Comparison of ENCODE assay signal across 8 mouse cellular contexts in genomic region chr5:137610548-137611244, GRCm38 (mm10). TPM values are rescaled to one million over a fixed set of nuclear protein-coding genes. Genes with fewer than 3 reads are reported as not detected.
DNase-seq lines count a peak whose midpoint lies in the region; ATAC-seq and TF ChIP-seq lines count a peak whose summit lies in the region.

No protein-coding gene starts in this region.

- intact Hi-C loops in left cerebral cortex, postnatal 4 days (cut with DNase I), result no loop called here

- no peaks in the 10 kb centered on the region for H3K9me3 ChIP-seq in ES-E14 (ENCODE audit: control insufficient read depth, insufficient read depth, low read depth, low read length)
- no peaks in the 10 kb centered on the region for H3K9me3 ChIP-seq in heart, embryonic 11.5 days (replicated peaks; ENCODE audit: control insufficient read depth, low read length)
- no peaks in the 10 kb centered on the region for H3K9me3 ChIP-seq in kidney, embryonic 16.5 days (ENCODE audit: low read length)

- DNase-seq in ES-E14 (ENCODE audit: low read depth, low spot score), result no peak
- DNase-seq in adrenal gland, postnatal 36 days, result peak; percentile 88 to 93
- DNase-seq in lung, postnatal 25 days (ENCODE audit: low spot score), result peak; percentile 78
- DNase-seq in cerebellum, postnatal 14 days, result no peak
- no peak for DNase-seq in frontal cortex, postnatal 14 days (ENCODE audit: low spot score in 2 of 2)
- no peak for DNase-seq in left cerebral cortex, postnatal 4 days

- peak overlapping the region; percentile 63 to 70 for H3K4me3 ChIP-seq in ES-E14 (ENCODE audit: insufficient read depth in 1 of 2, low read depth in 1 of 2, low read length in 2 of 2, poor library complexity in 1 of 2, severe bottlenecking in 1 of 2)
- H3K4me3 ChIP-seq in heart, embryonic 11.5 days (ENCODE audit: low read depth, low read length), result peak overlapping the region; percentile 38
- peak overlapping the region; percentile 46 for H3K4me3 ChIP-seq in kidney, embryonic 16.5 days (ENCODE audit: low read length)

- in situ Hi-C loops in ES-E14 (cut with MboI; ENCODE audit: low sequenced_read_pairs in 2 of 2, unreplicated experiment in 2 of 2), result no loop called here

- peak overlapping the region; percentile 75 for H3K27ac ChIP-seq in ES-E14 (ENCODE audit: insufficient read depth, low read depth, low read length, poor library complexity, severe bottlenecking)
- peak overlapping the region; percentile 84 for H3K27ac ChIP-seq in heart, embryonic 11.5 days (ENCODE audit: low read depth, low read length)
- H3K27ac ChIP-seq in kidney, embryonic 16.5 days (ENCODE audit: low read length), result peak overlapping the region; percentile 96

- peaks cover 11% of the 10 kb centered on the region for H3K36me3 ChIP-seq in ES-E14 (ENCODE audit: control insufficient read depth, insufficient read depth, low read length, poor library complexity, severe bottlenecking)
- H3K36me3 ChIP-seq in heart, embryonic 11.5 days (ENCODE audit: control insufficient read depth, insufficient read depth, low read length), result peaks cover 8% of the 10 kb centered on the region
- H3K36me3 ChIP-seq in kidney, embryonic 16.5 days (ENCODE audit: insufficient read depth, low read length), result peaks cover 12% of the 10 kb centered on the region

- peak; percentile 64 for ATAC-seq in heart, embryonic 11.5 days (replicated peaks; ENCODE audit: insufficient number of reproducible peaks, low FRiP score, low TSS enrichment)
- peak; percentile 59 for ATAC-seq in kidney, embryonic 16.5 days (ENCODE audit: low FRiP score, low TSS enrichment)

- no peaks in the 10 kb centered on the region for H3K27me3 ChIP-seq in heart, embryonic 11.5 days (ENCODE audit: control insufficient read depth, insufficient read depth, low read length)
- no peaks in the 10 kb centered on the region; the same call in 1 of the 2 replicates for H3K27me3 ChIP-seq in kidney, embryonic 16.5 days (ENCODE audit: insufficient read depth, low read length)

- 4% methylated on average over 12 of the region's 12 CpGs for WGBS in heart, embryonic 11.5 days (ENCODE audit: insufficient replicate concordance)
- WGBS in kidney, embryonic 16.5 days, result 2% methylated on average over 12 of the region's 12 CpGs

- H3K4me2 ChIP-seq in heart, embryonic 11.5 days, result peak overlapping the region; percentile 66
- peak overlapping the region; percentile 58 for H3K4me2 ChIP-seq in kidney, embryonic 16.5 days (replicated peaks; ENCODE audit: low read depth, low read length)

- peak overlapping the region; percentile 72; the same call in 1 of the 2 replicates for H3K9ac ChIP-seq in ES-E14 (ENCODE audit: insufficient read depth, low read depth, low read length, poor library complexity, severe bottlenecking)
- peak overlapping the region; percentile 11 for H3K9ac ChIP-seq in heart, embryonic 11.5 days (ENCODE audit: low read depth, low read length)
- peak overlapping the region; percentile 66 for H3K9ac ChIP-seq in kidney, embryonic 16.5 days (replicated peaks; ENCODE audit: low read length)

- peaks cover 4 to 53% of the 10 kb centered on the region in 2 experiments; a peak in 3 of 4 replicates for H3K4me1 ChIP-seq in ES-E14 (ENCODE audit: control insufficient read depth in 2 of 2, insufficient read depth in 2 of 2, low read length in 2 of 2, poor library complexity in 1 of 2)
- H3K4me1 ChIP-seq in heart, embryonic 11.5 days (ENCODE audit: control insufficient read depth, insufficient read depth, low read length), result peaks cover 41% of the 10 kb centered on the region
- peaks cover 56% of the 10 kb centered on the region for H3K4me1 ChIP-seq in kidney, embryonic 16.5 days (ENCODE audit: insufficient read depth, low read length)

TF ChIP-seq in ES-E14, 5 proteins besides CTCF, POLR2A, EP300 and RAD21:
- no peak for TF ChIP-seq MAFK (IDR thresholded peaks at IDR 0.05; ENCODE audit: insufficient read depth, low read depth, low read length)
- TF ChIP-seq ZC3H11A (IDR thresholded peaks at IDR 0.05; ENCODE audit: borderline replicate concordance, low read depth, low read length), result no peak
- no peak for TF ChIP-seq CHD2 (IDR thresholded peaks at IDR 0.05; ENCODE audit: low read depth, low read length)
- TF ChIP-seq HCFC1 (IDR thresholded peaks at IDR 0.05; ENCODE audit: borderline replicate concordance, insufficient read depth, low read length), result no peak
- no peak for TF ChIP-seq ZNF384 (IDR thresholded peaks at IDR 0.05; ENCODE audit: low read depth, low read length)

RNA-seq across cellular contexts. Expression of gene Pcolce, which starts 2.9 kb away (rescaled TPM):
- 134 and 157 TPM in 2 replicates for total RNA-seq in ES-E14 (2012; rRNA removed)
- total RNA-seq in adrenal gland, postnatal 36 days (2021), result 100 to 1,000 TPM; 874 to 904 TPM
- 120 and 134 TPM in 2 replicates for polyA plus RNA-seq in heart, embryonic 11.5 days (2014; fragmentation: Nextera tagmentation; extraction: Ambion mirVana)
- polyA plus RNA-seq in kidney, embryonic 16.5 days (2015; fragmentation: Nextera tagmentation; extraction: Ambion mirVana), result 150 and 156 TPM in 2 replicates
- total RNA-seq in left cerebral cortex, postnatal 4 days (2021), result 10 to 100 TPM; 12.6 to 15.1 TPM

RNA-seq across cellular contexts. Expression of gene Mospd3, which starts 9.8 kb away (rescaled TPM):
- 7.8 and 12.9 TPM in 2 replicates for total RNA-seq in ES-E14 (2012; rRNA removed)
- total RNA-seq in adrenal gland, postnatal 36 days (2021), result 10 to 100 TPM; 45.6 to 47.8 TPM
- polyA plus RNA-seq in heart, embryonic 11.5 days (2014; fragmentation: Nextera tagmentation; extraction: Ambion mirVana), result 13.9 and 16.0 TPM in 2 replicates
- polyA plus RNA-seq in kidney, embryonic 16.5 days (2015; fragmentation: Nextera tagmentation; extraction: Ambion mirVana), result 25.2 and 28.6 TPM in 2 replicates
- 10 to 100 TPM; 55.0 to 57.1 TPM for total RNA-seq in left cerebral cortex, postnatal 4 days (2021)

RNA-seq across cellular contexts. Expression of gene Fbxo24, which starts 18.1 kb away (rescaled TPM):
- total RNA-seq in ES-E14 (2012; rRNA removed), result 1.1 and 2.2 TPM in 2 replicates
- 1 to 10 TPM in 1 of 2 experiments, under 1 TPM in 1; 0.93 to 1.7 TPM for total RNA-seq in adrenal gland, postnatal 36 days (2021)
- not detected in 2 replicates for polyA plus RNA-seq in heart, embryonic 11.5 days (2014; fragmentation: Nextera tagmentation; extraction: Ambion mirVana)
- polyA plus RNA-seq in kidney, embryonic 16.5 days (2015; fragmentation: Nextera tagmentation; extraction: Ambion mirVana), result 0.09 and 0.13 TPM in 2 replicates
- under 1 TPM in 1 of 2 experiments, not detected in 1; 0.20 TPM for total RNA-seq in left cerebral cortex, postnatal 4 days (2021)

RNA-seq across cellular contexts. Expression of gene Lrch4, which starts 18.2 kb away (rescaled TPM):
- total RNA-seq in ES-E14 (2012; rRNA removed), result 12.7 and 23.0 TPM in 2 replicates
- 10 to 100 TPM; 23.5 to 36.1 TPM for total RNA-seq in adrenal gland, postnatal 36 days (2021)
- 26.0 and 28.0 TPM in 2 replicates for polyA plus RNA-seq in heart, embryonic 11.5 days (2014; fragmentation: Nextera tagmentation; extraction: Ambion mirVana)
- polyA plus RNA-seq in kidney, embryonic 16.5 days (2015; fragmentation: Nextera tagmentation; extraction: Ambion mirVana), result 39.5 and 51.8 TPM in 2 replicates
- total RNA-seq in left cerebral cortex, postnatal 4 days (2021), result 10 to 100 TPM; 13.7 to 13.9 TPM

RNA-seq across cellular contexts. Expression of gene Gm20605, which starts 18.3 kb away (rescaled TPM):
- total RNA-seq in ES-E14 (2012; rRNA removed), result 7.8 and 13.6 TPM in 2 replicates
- total RNA-seq in adrenal gland, postnatal 36 days (2021), result 1 to 10 TPM; 7.9 to 9.6 TPM
- polyA plus RNA-seq in heart, embryonic 11.5 days (2014; fragmentation: Nextera tagmentation; extraction: Ambion mirVana), result 5.9 and 6.5 TPM in 2 replicates
- 18.4 and 20.9 TPM in 2 replicates for polyA plus RNA-seq in kidney, embryonic 16.5 days (2015; fragmentation: Nextera tagmentation; extraction: Ambion mirVana)
- 10 to 100 TPM in 1 of 2 experiments, 1 to 10 TPM in 1; 9.9 to 10.2 TPM for total RNA-seq in left cerebral cortex, postnatal 4 days (2021)

Comparison
In these comparisons a context has a peak if more than half of its experiments do, and no peak if none do; other contexts are left out.
1. DNase-seq: peak in adrenal gland, postnatal 36 days (2 of 2) and lung, postnatal 25 days (single experiment); none in ES-E14 (single experiment), cerebellum, postnatal 14 days (0 of 2), frontal cortex, postnatal 14 days (0 of 2) and left cerebral cortex, postnatal 4 days (single experiment).
2. H3K9ac ChIP-seq: peak in every context shown above with its lines; median percentile 72 in ES-E14; 66 in kidney, embryonic 16.5 days; 11 in heart, embryonic 11.5 days.
3. Peak in every context shown above with its lines, with median percentiles within 50 percentile points of each other: H3K27ac ChIP-seq and H3K4me3 ChIP-seq.